Mouse (Mus musculus) spleen, postnatal 0 days (tissue): Measurements from ENCODE around the gene Pax9. TPM values are rescaled to one million over a fixed set of nuclear protein-coding genes. Genes with fewer than 3 reads are reported as not detected.

Experiments used
- polyA plus RNA-seq: library from polyadenylated mRNA; unstranded; fragments of >200 nt; fragmentation: Nextera tagmentation; extraction: Ambion mirVana; gene quantifications from 2 replicates; pipeline ENCODE4 v1.2.1, GENCODE M21; 2015

The Pax9 gene
- 0.59 and 0.69 TPM in 2 replicates for polyA plus RNA-seq

DNA sequence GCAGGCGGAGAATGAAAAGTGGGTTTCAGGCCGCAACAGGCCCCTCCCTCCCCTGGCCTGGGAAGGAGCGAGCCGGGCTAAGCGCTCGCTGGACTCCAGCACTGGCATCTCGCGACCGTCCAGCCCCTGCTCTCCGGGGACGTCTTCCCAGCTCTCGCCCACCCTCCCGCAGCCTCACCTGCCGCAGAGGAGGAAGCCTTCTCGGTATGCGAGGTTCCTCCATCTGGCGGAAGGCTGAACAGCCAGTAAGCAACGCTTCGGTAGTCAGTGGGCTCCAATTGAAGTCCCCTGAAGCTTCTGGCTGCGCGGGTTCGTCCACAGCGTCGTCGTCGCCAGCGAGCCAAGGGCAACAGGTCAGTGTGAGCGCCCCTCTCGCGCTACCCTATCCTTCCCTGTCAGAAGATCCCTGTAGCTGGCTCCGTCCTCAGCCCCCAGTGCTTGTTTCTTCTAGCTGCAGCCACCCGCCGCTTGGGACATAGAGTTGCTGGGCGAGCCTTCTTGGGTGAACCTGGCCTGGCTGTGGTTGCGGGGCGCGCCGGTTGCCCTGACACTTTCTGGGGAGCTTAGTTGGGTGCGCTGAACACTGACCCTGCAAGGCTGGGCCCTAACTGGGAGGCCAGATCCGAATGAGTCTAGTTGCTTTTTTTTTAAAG, at the start of gene Pax9:
Pax9 (plus strand) TSS at position 341 of the 653 bp plus-strand sequence.

Other genes starting within 250 kb of the Pax9 start
- gene Nkx2-1, start 154.9 kb upstream of the Pax9 start, polyA plus RNA-seq: not detected in 2 replicates
- not detected in 2 replicates for gene Nkx2-9, start 78.5 kb upstream of the Pax9 start, polyA plus RNA-seq